Mouse (Mus musculus) T-cell, adult 66 days (primary cell): Measurements from ENCODE around the gene Olfr490. TPM values are rescaled to one million over a fixed set of nuclear protein-coding genes. Genes with fewer than 3 reads are reported as not detected.

Source experiments
- total RNA-seq, 2 experiments: library from RNA; stranded (reverse); gene quantifications; 3 replicates in 1 of 2; 4 replicates in 1 of 2; pipeline ENCODE4 v1.2.4; 2023

Olfr490 gene
- not detected for total RNA-seq

DNA sequence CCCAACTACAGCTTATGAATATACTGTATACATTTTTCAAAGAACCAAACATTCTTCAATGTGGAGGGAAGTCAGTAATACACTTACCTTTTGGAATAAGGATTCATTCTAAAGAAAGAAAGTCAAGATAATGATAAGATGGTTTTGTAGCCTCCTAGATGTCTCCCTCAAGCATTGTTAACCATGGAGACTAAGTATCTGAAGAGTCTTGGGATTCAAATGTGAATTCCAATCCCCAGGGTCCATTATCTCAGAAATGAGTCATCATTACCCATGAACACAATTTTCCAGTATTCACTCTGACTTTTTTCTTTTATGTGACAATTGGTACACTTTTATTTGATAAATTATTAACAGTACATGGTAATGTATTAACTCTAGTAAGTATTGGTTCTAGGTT lies at the start of gene Olfr490:
Gene Olfr490, minus strand, starts transcription at position 101 of the 400 bp plus-strand sequence.

DNA sequence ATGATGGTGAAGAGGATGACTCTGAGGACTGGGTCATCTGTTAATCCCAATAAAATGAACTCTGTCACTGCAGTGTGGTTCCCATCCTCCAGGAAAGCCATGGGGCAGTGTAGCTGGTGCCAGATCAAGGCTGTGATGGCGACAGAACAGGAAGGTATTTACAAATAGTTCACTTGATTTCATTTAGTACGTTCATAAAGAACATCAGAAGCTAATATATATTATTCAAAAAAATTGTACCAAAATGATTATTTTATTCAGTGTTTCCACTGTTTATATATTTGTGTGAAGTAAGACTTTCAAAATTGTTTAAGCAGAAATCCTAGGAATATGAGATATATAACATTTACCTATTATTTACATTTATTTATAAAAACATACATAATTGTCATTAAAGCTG lies 34.8 kb upstream of the Olfr490 start, which contains the start of gene Olfr492:
Gene Olfr492, minus strand, starts transcription at position 101 of the 400 bp plus-strand sequence.

DNA sequence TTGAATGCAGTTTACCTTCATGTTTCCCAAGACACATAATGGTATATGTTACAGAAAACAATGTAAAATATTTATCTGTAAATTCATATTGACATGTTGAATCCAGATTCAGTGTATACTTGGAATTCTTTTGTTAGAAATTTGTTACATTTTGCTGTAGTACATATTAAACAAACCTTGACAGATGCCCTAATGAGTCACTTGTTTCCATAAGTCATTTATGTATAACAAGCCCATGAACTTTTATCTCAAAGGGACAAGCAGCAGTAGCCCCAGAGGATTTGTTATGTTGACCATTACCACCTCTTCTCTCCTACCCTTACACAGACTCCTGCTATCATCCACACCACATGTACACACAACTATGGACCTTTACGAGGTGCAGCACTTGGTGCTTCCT lies 24.4 kb upstream of the Olfr490 start, which contains the start of gene Olfr491:
Gene Olfr491, plus strand, starts transcription at position 301 of the 400 bp plus-strand sequence.

DNA sequence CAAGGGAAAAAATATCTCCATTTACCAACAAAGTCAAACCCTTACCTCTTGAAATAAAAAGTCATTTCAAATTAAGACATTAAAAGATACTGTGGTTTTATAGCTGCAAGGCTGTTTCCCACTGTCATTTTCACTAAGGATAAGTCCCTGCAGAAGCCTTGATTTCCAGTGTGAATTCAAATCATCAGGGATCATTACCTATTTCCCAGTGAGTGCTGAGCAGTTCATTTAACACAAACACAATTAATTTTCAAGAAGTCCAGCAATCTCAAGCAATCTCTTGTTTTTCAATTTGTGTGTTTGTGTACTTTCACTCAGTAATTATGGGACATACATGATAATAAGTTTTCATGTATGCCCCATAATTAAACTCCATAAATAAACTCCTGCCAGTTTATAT lies 30.5 kb downstream of the Olfr490 start, which contains the start of gene Olfr488:
Gene Olfr488, minus strand, starts transcription at position 101 of the 400 bp plus-strand sequence.

Other genes with a start within 250 kb of the Olfr490 start
- not detected for gene Olfr479, start 238.2 kb downstream of the Olfr490 start, total RNA-seq
- gene Olfr480, start 221.6 kb downstream of the Olfr490 start, total RNA-seq = not detected
- gene Olfr481, start 209.1 kb downstream of the Olfr490 start, total RNA-seq = not detected
- 1 to 10 TPM; 1.8 to 2.3 TPM for gene Olfr482, start 191.3 kb downstream of the Olfr490 start, total RNA-seq
- gene Olfr483, start 188.1 kb downstream of the Olfr490 start, total RNA-seq = not detected
- gene Olfr484, start 161.5 kb downstream of the Olfr490 start, total RNA-seq = not detected
- not detected for gene Olfr485, start 129.1 kb downstream of the Olfr490 start, total RNA-seq
- gene Olfr486, start 116.2 kb downstream of the Olfr490 start, total RNA-seq = not detected
- not detected for gene Olfr487, start 74.3 kb downstream of the Olfr490 start, total RNA-seq
- gene Olfr488, start 30.6 kb downstream of the Olfr490 start, total RNA-seq = not detected
- not detected for gene Olfr491, start 24.5 kb upstream of the Olfr490 start, total RNA-seq
- not detected for gene Olfr492, start 34.7 kb upstream of the Olfr490 start, total RNA-seq
- not detected for gene Olfr493, start 58.0 kb upstream of the Olfr490 start, total RNA-seq
- not detected for gene Olfr494, start 76.4 kb upstream of the Olfr490 start, total RNA-seq
- not detected for gene Olfr495, start 104.2 kb upstream of the Olfr490 start, total RNA-seq
- gene Olfr497, start 131.5 kb upstream of the Olfr490 start, total RNA-seq = not detected
- gene Olfr498, start 176.4 kb upstream of the Olfr490 start, total RNA-seq = not detected
- not detected for gene Olfr502, start 236.1 kb upstream of the Olfr490 start, total RNA-seq